Mouse (Mus musculus) layer of hippocampus, adult 2 months (tissue): ENCODE data around the gene Hs1bp3. TPM values are rescaled to one million over a fixed set of nuclear protein-coding genes. Genes with fewer than 3 reads are reported as not detected.

Experiments used
- DNase-seq, 2 experiments: peaks; one replicate each; pipeline ENCODE4 v3.0.0; 2022; ENCODE audit warnings: low spot score in 2 of 2
- H3K27ac ChIP-seq: fragments of 200-600 bp; 2 replicates; pipeline ENCODE4 v1.8.1; 2022
- H3K4me3 ChIP-seq: fragments of 200-600 bp; 2 replicates; pipeline ENCODE4 v1.8.1; 2022; ENCODE audit warnings: mild to moderate bottlenecking
- CTCF ChIP-seq: fragments of 200-600 bp; conservative IDR thresholded peaks from 2 replicates; pipeline ENCODE4 v1.8.1; 2022; ENCODE audit warnings: antibody characterized with exemption, mild to moderate bottlenecking, moderate library complexity
- total RNA-seq, 2 experiments: library from RNA; stranded (reverse); gene quantifications; 2 replicates each; pipeline ENCODE4 v1.2.3; 2021

Gene Hs1bp3
- total RNA-seq, 2 experiments from 2014 or later = 12.2 to 15.1 TPM

DNA sequence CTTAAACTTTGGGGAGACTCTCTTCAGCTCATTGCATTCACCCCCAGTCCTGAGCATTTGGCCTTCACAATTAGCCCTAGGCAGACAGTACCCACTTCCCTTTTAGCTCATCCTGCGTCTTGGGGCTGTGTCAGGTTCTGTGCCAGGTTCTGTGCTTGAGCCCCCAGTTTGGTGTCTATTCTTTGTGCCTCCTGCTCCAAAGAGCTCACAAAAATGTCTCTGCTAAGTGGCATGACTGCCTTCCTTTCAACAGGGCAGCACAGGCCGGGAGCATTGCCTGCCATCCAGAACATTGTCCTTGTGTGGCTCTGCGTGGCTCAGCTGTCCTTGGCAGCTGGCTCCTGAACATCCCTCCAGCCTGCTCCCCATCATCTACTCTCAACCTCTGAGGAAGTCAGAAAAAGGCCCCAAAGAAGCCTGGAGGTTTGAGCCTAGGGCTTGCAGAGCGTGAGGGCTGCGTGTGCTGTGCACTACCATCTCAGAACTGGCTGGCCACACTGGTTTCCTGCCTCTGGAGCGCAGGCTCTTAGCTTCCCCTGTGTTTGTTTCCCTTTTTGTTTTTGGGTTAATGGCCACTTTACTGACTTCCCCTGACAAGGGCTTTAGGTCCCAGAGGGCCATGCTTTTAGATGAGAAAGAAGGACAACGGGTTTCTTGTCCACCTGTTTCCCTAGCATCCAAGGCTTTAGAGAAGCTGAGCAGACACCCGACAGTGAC lies 34.7 kb downstream of the Hs1bp3 start:
- H3K27ac ChIP-seq = peak overlapping the region; percentile 84
- DNase-seq = no peak
- H3K4me3 ChIP-seq = no peak overlapping the region
- no peak for TF ChIP-seq CTCF

DNA sequence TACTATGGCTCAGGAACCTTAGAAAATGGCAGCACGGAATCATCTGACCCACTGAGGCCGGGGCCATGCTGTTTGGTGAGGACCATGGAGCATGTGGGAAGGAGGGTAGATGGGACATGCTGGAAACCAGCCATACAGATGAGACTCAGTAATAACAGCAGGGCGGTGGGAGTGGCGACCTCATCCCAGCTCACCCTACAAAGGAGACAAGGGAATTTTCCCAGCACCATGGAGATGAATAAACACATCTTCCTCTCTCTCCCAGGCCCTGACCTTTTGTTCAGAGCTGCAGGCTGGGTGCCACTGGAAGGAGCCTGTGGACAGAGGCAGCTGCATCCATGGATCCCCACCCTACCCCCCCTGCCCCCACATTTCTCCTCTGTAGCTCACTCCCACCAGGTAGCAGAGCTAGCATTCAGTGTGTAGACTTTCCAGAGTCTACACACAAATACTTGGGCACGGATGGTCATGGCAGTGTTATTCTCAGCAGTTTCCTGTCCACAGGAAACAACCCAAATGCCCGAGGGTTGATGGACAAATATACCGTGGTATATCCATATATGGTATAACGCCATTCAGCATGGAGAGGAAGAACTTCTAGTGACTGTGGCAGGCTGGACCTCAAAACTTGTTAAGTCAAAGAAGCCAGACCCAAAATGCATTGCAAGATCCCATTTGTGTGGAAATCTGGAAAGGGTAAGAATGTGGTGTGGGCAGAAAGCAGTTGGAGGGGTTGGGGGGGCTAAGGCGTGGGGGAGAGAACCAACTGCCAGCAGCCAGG lies 35.7 kb downstream of the Hs1bp3 start:
- H3K27ac ChIP-seq = peak overlapping the region; percentile 84
- H3K4me3 ChIP-seq = no peak overlapping the region
- DNase-seq = no peak
- no peak for TF ChIP-seq CTCF

DNA sequence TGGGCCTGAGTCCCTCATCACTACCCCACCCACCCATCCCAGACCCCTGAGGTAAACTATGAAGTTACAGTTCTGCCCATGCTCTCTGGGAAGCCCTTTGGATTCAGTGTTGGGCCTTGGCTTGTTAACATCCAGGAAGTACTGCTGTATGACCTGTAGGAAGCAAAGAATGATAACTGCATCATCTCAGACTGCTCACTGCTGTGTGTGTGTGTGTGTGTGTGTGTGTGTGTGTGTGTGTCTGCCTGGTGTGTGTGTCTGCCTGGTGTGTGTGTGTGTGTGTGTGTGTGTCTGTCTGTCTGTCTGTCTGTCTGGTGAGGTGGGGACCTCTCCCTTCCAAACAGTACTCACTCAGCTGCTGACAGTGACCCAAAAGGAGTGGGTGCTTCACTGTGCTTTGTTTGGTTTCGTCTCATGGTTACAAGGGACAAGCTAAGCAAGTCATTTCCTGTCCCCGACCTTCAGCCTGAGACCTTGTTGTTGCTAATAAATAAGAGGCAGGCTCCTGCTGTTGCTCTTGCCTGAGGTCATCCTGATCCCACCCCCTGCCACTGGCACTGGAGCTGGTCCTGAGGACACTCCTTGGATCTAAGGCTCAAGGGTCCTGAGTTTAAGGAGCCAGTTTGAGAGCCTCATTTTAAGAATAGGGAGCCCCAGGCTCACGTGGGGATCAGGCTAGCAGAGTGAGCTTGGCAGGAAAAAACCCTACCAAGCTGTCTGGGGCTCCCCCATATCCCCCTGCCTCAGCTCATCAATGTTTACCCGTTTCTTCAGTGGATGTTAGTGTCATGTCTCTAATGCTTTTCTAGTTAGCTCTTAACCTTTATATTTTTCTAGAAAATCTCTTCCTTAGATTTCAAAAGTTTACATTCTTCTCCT lies 38.0 kb downstream of the Hs1bp3 start:
- H3K27ac ChIP-seq = peak overlapping the region; percentile 84; the same call in 1 of the 2 replicates

DNA sequence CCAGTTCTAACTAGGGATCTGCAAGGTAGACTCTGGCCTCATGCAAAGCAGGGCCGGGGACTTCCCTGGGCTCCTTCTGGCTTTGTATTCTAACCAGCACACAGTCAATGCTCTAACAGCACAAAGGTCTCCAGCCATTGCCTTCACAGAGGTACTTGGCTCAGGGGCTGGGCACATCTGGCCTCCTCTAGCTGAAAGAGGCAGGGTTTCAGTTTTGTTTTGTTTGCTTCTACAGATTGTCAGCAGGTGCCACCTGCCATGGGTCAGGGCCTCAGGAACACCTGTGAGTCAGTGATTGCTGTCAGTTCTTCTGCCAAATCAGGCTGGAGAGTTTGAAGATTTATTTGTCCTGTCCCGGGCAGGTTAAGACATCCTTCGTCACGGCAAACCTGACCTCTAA lies 39.8 kb downstream of the Hs1bp3 start:
- TF ChIP-seq CTCF = no peak
- Histone ChIP-seq H3K4me3 (no peak overlapping the region), H3K27ac (no peak overlapping the region)
- no peak for DNase-seq

More for the DNA sequence above, 38.0 kb downstream of the Hs1bp3 start:
- H3K4me3 ChIP-seq = no peak overlapping the region
- no peak for DNase-seq
- TF ChIP-seq CTCF = no peak

DNA sequence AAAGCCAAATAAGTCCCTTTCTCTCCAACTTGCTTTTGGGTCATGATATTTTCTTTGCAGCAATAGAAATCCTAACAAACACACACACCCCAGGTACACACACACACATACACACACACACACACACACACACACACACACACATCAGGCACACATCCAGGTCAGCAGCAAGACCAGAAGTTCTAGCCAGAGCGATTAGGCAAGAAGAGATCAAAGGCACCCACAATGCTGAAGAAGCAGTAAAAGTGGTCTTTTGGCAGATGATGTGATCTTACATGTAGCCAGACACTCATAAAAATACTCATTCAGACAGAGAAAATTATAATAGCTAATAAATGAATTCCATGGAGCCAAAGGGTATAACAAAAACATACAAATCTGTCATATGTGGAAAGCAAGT lies 41.0 kb downstream of the Hs1bp3 start:
- H3K27ac ChIP-seq = no peak overlapping the region
- no peak for TF ChIP-seq CTCF
- DNase-seq = no peak

DNA sequence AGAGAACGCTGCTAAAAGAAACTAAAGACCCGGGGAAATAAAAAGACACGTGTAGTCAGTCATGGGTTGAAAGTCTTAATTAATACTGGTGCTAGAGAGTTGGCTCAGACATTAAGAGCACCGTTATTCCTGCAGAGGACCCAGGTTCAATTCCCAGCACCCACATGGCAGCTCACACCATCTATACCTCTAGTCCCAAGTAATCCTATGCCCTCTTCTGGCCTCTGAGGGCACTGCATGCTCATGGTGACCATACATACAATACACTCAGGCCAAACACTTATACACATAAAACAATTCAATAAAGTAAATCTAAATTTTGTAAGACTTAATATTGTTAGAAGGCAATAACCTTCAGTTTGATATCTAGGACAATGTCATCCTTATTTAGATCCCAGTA lies 41.8 kb downstream of the Hs1bp3 start:
- Histone ChIP-seq H3K4me3 (no peak overlapping the region), H3K27ac (no peak overlapping the region)
- TF ChIP-seq CTCF = peak; percentile 46
- no peak for DNase-seq

More for the DNA sequence above, 41.0 kb downstream of the Hs1bp3 start:
- H3K4me3 ChIP-seq = no peak overlapping the region

DNA sequence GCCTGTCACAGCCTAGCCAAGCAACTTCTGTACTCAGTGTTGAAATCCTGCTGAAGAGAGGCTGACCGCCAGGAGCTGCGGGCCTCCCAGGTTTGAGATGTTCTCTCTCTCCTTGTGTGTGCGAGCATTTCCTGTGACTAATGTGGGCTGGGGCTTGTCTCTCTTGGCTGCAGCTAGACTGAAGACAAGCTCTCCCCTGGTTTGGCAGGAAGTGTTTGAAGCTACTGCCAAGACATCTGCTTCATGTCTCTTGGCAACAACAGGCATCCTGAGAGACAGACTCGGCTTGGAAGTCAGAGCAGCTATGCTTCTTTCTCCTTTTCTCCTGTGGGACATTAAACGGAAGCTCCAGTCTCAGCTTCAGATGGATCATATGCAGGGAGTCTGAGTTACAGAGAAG lies 44.2 kb downstream of the Hs1bp3 start:
- peak; percentile 65 to 87 for DNase-seq
- H3K27ac ChIP-seq = peak overlapping the region; percentile 89

DNA sequence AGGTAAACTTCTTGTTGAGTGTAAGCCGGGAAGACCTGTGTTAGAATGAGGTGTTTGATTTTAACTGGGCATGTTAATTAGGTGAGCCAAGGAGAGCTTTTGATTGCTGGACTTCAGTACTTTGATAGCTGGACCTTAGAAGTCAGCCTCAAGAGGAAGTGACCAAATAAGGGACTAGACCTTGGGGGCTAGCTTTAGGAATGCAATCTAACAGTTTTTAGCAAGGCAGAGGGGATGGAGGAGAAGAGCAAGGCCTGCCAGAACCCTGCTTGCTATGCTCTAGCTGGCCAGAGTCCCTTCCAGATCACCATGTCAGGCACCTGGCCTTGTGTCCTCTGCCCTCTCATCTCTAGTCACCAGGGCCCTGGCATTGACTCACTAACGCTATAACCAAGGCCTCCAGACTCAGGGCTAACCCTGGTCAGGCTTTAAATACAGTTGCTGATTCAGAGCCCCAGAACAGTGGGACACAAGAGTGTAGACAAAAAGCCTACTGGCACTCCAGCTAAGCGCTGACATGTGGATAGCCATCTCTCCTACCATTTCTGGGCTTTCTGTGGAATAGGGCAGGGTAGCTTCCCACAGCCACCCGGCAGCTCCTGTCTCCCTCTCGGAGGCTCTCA lies 45.2 kb downstream of the Hs1bp3 start:
- no peak for DNase-seq
- peak overlapping the region; percentile 89 for H3K27ac ChIP-seq
- no peak for TF ChIP-seq CTCF
- H3K4me3 ChIP-seq = no peak overlapping the region

More for the DNA sequence above, 44.2 kb downstream of the Hs1bp3 start:
- H3K4me3 ChIP-seq = no peak overlapping the region
- peak; percentile 46 for TF ChIP-seq CTCF

DNA sequence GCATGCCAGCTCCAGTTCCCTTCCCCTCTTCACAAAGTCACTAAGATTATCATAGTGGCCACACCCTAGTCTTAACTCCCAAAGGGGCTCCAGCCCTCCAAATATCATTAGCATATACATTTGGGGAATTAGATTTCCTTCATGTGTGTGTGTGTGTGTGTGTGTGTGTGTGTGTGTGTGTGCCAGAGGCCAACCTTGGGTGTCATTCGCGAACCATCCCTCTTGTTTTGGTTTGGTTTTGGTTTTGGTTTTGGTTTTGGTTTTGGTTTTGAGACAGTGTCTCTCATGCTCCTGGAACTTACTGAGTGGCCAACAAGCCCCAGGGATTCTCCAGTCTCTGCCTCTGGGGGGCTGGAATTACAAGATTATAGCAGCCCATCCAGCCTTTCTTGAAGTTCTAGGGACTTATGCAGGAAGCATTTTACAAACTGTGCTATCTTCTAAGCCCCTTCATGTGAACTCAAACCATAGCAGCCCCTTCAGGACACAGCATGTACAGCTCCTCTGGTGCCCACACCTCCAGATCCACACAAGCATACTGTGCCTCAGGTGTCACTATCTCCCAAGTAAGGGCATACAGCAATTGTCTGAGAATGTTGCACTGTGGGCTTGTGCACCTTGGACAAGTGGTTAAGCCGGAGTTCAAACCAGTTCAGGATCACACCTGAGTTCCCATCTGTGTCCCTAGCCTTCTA lies 46.3 kb downstream of the Hs1bp3 start:
- H3K27ac ChIP-seq = 0 out of 2 replicates have a peak overlapping the region, but pooled peaks have one; percentile 89
- H3K4me3 ChIP-seq = no peak overlapping the region
- no peak for DNase-seq
- TF ChIP-seq CTCF = no peak

DNA sequence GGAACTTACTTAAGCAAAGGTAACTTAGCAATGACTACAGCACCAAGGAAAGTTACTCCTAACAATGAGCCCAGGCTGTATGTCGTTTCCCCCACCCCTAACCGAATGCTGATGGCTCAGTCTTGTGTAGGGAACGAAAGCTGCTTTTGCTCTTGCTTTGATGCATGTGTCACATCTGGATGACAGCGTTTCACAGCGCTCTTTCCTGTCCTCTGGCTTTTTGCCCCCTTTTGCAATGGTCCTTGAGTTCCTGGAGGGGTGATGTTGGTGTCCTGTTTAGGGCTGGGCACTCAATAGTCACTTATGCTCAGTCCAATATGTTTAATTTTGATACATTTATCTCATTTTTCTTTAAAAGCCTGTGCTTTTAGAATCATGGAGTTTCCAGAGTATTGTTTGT lies 48.6 kb downstream of the Hs1bp3 start:
- H3K27ac ChIP-seq = no peak overlapping the region
- TF ChIP-seq CTCF = no peak
- H3K4me3 ChIP-seq = no peak overlapping the region
- no peak for DNase-seq

DNA sequence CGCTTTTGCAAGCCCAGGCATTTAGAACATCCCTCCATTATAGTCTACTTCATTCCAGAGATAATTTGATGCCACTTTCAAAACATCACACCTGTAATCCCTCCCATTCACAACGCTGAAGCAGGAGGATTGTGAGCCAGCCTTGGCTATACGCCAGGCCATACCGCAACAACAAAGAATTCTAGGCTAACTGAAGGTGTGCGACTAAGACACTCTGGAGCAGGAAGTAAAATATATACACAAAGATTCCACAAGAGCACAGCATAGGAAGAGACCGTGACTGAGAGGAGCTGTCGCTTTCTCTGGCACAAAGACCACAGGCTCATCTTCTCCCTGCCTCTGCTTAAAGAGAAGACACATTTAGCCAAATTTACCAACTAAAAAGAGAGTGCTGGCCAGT lies 49.2 kb downstream of the Hs1bp3 start:
- TF ChIP-seq CTCF = no peak

More for the DNA sequence above, 49.2 kb downstream of the Hs1bp3 start:
- no peak overlapping the region for H3K27ac ChIP-seq
- no peak overlapping the region for H3K4me3 ChIP-seq
- DNase-seq = no peak
